Mouse (Mus musculus): ENCODE results near the gene Schip1. TPM values are rescaled to one million over a fixed set of nuclear protein-coding genes. Genes with fewer than 3 reads are reported as not detected.

Gene Schip1
- polyA plus RNA-seq, 1 experiment from 2014 or later: 165 TPM

DNA sequence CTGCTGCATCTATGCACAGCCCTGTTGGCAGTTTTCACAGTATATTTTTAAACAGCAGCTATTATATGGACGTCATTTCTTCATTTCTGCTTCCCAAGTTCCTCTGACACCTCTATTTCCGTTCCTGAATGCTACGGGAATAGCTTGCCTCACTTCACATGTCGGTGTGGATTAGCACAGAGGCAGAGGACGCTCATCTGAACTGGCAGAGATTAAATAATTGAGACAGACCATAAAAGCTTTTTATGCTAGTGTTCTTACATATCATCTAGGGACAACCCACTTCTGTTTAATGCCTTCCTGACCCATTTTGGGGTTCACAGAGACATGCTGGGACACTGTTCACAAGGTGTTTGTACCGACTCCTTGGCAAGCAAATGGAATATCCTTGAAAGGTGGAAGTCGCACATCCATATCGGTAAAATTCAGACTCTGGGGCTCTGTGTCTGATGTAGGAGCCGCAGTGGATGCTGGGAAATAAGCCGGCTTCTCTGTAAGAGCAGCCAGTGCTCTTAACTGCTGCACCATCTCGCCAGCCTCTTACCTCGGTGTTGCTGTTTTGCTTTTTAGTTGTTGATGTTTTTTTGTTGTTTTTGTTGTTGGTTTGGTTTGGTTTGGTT lies 610.7 kb downstream of the Schip1 start:
- Histone ChIP-seq H3K4me3 (ENCODE audit: low read depth, low read length) (no peak overlapping the region), H3K27ac (ENCODE audit: low read depth, low read length) (no peak overlapping the region), H3K36me3 (ENCODE audit: control insufficient read depth, insufficient read depth, low read length) (no peaks in the 10 kb centered on the region), H3K9ac (ENCODE audit: low read length) (no peak overlapping the region), H3K4me2 (ENCODE audit: low read length) (no peak overlapping the region), H3K9me3 (replicated peaks; ENCODE audit: control insufficient read depth, low read length) (no peaks in the 10 kb centered on the region), H3K4me1 (ENCODE audit: control insufficient read depth, insufficient read depth, low read length) (no peaks in the 10 kb centered on the region), H3K27me3 (replicated peaks; ENCODE audit: control insufficient read depth, insufficient read depth, low read length) (no peaks in the 10 kb centered on the region)
- ATAC-seq (no peak), DNase-seq (ENCODE audit: low spot score) (no peak)
- WGBS: 91% methylated on average over 12 of the region's 12 CpGs

Other genes starting within 250 kb of the Schip1 start
- 0.18 and 0.52 TPM in 2 replicates for gene Iqcj, start 172.6 kb upstream of the Schip1 start, polyA plus RNA-seq (2014; fragmentation: Nextera tagmentation; extraction: Ambion mirVana)
- gene Iqschfp, start 172.6 kb upstream of the Schip1 start, polyA plus RNA-seq (2014; fragmentation: Nextera tagmentation; extraction: Ambion mirVana): 2.8 and 5.0 TPM in 2 replicates

Data from forebrain, embryonic 14.5 days (tissue).